Mouse (Mus musculus): ENCODE results near the gene Helz2. TPM values are rescaled to one million over a fixed set of nuclear protein-coding genes. Genes with fewer than 3 reads are reported as not detected.
"Not testable (repeated sequence)": the region's sequence is repeated elsewhere in the genome, so short reads cannot be mapped to it uniquely, and the experiment has no call there.

Gene Helz2
- total RNA-seq, 2 experiments from 2014 or later: 3.2 to 4.0 TPM

DNA sequence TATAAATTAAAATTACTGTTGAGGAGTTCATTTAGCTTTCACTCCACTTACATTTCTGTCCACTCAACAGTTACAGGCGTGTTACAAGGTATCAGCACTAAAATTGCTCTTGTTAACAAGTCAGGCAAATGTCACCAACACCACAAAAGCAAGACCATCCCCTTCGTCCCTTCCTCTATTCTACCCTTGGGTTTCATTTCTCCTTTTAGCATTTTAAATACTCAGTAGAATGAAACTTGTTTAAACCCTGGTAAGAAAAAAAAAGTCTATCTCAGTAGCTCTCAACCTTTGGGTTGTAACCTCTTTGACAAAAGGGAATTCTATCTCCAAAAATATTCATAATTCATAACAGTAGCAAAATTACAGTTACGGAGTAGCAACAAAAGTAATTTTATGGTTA is 48.8 kb downstream of the Helz2 start:
- no peak for DNase-seq

DNA sequence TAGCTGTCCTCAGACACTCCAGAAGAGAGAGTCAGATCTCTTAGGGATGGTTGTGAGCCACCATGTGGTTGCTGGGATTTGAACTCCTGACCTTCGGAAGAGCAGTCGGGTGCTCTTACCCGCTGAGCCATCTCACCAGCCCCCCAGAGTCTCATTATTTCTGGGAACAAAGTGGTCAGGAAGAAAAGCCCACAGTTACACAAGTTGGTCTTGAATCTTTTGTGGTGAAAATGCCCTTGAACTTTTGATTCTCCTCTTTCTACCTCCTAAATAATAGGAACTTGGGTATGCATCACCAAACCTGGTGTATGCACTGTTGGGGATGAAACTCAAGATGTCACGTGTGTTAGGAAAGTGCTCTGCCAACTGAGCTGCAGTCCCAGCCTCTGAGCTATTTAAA is 49.9 kb downstream of the Helz2 start:
- no peak for DNase-seq

DNA sequence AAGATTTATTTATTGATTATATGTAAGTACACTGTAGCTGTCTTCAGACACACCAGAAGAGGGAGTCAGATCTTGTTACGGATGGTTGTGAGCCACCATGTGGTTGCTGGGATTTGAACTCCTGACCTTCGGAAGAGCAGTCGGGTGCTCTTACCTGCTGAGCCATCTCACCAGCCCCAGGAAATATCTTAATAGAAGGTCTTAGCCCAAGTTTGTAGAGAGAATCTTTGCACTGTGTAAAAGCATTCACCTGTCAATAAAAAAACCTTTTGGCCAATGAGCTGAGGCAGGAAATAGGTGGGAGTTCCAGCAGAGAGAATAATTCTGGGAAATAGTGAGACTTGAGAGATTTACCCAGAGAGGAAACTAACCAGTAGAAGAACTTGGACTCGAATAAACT is 50.4 kb downstream of the Helz2 start:
- DNase-seq: not testable (repeated sequence)

DNA sequence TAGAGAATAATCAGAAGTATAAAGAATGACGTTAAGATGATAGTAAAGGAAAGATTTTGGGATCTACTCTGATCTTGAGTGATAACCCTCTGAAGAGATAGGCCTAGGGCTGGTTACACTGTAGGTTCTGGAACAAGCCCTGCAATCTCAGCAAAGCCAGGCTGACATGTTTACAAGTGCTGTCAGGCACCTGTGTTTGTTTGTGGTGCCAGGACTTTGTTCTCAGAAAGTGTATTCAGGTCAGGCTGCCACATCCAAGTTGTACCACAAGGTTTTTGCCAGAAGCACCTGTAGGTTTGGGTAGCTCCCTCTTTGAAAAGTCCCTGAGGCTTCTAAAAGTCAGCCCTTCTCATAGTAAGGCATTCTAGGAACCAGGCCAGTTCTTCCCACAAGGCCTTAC is 52.5 kb downstream of the Helz2 start:
- DNase-seq: no peak

DNA sequence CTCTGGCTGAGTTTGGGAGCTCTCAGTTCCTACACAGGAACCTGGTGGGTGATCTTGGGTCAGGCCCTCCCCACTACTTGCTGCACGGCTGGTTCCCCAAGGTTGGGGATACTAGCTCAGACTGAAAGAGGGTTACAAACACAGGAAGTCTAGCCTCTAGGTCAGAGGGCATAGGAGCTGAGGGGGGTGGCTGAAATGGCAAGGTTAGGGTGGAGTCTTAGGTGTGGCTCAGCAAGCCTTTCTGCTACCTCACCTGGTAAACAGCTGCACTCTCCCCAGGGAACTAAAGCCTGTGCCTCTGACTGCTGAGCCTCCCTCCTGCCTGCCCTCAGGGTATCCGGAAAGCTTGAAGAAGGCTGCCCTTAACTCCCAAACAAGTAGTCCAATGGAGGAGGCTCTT is 53.1 kb downstream of the Helz2 start:
- DNase-seq: no peak

DNA sequence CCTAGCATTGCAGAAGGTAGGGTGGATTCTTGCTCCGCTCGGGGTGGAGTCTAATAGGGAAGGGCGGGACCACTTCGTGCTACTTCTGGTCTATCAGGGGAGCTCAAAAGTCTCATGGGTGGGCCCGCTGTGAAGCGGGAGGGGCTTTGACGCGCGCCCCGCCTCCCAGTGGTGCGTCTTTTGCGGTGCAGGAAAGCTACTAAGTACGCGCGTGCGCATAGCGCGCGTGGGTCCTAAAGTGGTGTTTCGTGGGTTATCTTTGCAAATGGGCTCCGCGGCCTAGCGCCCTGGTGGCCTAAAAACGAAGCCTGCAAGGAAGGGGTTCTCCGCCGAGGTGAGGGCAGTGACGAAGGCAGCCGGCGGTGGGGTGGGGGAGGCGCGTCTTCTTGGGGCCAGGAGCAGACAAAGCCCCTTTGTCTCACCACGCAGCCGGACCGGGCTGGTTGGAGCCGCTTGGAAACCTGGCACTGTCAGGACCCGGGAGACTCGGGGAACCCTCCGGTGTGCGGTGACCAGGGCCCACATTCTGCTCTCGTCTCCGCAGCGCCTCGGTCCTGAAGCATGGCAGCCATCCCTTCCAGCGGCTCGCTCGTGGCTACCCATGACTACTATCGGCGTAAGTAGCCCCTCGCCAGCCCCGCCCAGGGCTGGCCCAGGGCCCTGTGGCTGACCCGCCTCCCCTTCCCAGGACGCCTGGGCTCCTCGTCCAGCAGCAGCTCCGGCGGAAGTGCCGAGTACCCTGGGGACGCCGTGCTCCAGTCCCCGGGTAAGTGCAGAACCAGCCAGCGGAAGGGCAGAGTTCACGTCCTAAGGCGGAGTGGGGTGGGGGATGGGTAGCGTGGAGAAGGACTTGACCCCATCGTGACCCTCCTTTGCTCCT is 54.5 kb downstream of the Helz2 start, which contains the start of gene Ppdpf:
Gene Ppdpf (plus strand): TSS at position 127 of the 880 bp plus-strand sequence.
- peak; percentile 85 for DNase-seq

DNA sequence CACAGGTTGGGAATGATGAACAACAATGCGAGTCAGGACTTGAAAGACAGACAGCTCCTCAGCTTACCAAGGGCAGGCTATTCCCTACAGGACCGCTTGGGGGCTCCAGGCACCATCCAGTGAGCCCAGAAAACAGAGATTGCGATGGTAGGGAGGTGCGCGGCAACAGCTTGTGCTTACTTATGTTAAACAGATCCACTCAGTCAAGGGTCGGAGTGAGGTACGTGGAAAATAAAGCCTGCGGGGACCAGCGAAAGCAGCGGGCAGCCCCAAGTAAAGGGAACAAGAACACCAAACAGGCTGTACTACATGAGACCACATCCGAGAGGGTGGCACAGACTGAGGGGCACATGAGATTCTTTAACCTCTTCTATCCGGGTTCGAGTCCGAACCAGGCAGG is 55.2 kb downstream of the Helz2 start:
- DNase-seq: peak; percentile 75

DNA sequence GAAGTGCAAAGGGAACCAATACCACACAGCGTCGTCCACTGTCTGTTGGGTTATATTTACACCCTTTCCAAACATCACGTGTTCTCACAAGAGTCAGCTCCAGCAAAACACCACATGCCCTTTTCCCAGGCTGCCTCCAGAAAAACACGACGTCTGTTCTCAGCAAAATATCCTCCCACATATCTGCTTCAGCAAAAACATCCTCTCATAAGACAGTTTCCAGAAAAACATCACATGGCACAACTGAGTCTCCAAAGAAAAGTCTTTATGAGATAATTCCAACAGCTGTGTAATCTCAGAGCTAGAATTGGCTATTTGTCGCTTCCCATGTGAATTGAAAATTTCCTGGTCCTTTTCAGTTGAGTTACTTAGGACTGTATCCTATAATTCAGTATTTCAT is 60.9 kb downstream of the Helz2 start:
- no peak for DNase-seq

DNA sequence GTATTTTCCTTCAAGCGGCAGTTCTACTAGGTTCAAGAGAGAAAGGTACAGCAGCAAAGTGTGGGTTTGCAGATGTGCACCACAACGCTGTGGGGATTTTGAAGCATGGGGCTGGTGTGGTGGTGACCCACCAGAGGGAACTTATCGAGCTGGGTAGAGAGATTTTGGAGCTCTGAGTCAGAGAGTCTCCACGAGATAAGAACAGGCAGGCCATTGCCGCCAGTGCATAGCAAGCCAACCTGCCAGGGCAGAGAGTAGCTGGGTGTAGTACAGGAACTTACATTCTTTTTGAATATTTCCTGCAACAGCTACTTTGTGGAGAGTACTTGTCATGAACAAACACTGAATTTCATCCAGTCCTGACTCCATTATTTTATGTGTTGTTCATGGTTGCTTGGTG is 63.4 kb downstream of the Helz2 start:
- no peak for DNase-seq

DNA sequence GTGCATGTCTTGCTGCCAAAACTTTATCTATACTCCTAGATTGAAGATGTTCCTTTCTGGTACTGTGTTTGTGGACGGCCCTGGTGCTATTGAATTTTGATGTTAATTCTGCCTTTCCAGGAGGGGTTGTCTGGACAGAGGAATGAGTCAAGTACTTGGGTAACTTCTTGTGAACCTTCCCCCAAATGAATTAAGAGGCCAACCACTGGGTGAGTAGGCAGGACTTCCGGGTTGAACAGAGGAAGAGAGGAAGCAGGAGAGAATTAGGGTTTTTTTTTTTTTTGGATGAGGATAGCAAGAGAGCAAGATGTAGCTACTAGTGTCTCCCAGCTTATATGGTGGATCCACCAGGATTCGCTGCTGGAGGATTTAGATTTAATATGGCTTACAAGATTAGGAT is 63.8 kb downstream of the Helz2 start:
- no peak for DNase-seq

Other genes starting within 250 kb of the Helz2 start
- gene Chrna4, start 198.5 kb downstream of the Helz2 start, total RNA-seq (2021): 1 to 10 TPM; 2.6 to 2.8 TPM
- gene Kcnq2, start 106.7 kb downstream of the Helz2 start, total RNA-seq (2021): under 1 TPM; 0.23 to 0.47 TPM
- 1,000 to 10,000 TPM; 1,498 to 1,682 TPM for gene Eef1a2, start 85.0 kb downstream of the Helz2 start, total RNA-seq (2021)
- 10 to 100 TPM; 55.2 to 60.3 TPM for gene Ppdpf, start 54.8 kb downstream of the Helz2 start, total RNA-seq (2021)
- not detected for gene Ptk6, start 39.2 kb downstream of the Helz2 start, total RNA-seq (2021)
- under 1 TPM; 0.12 to 0.14 TPM for gene Srms, start 28.8 kb downstream of the Helz2 start, total RNA-seq (2021)
- gene Fndc11, start 22.0 kb downstream of the Helz2 start, total RNA-seq (2021): not detected
- gene Gmeb2, start 46.0 kb upstream of the Helz2 start, total RNA-seq (2021): 10 to 100 TPM in 1 of 2 experiments, 1 to 10 TPM in 1; 9.1 to 11.0 TPM
- gene Stmn3, start 72.5 kb upstream of the Helz2 start, total RNA-seq (2021): 1 to 10 TPM; 1.1 to 1.6 TPM
- gene Rtel1, start 77.7 kb upstream of the Helz2 start, total RNA-seq (2021): 10 to 100 TPM; 21.1 to 23.0 TPM
- 10 to 100 TPM; 13.1 to 18.3 TPM for gene Zgpat, start 122.9 kb upstream of the Helz2 start, total RNA-seq (2021)
- gene Arfrp1, start 123.4 kb upstream of the Helz2 start, total RNA-seq (2021): 10 to 100 TPM; 25.2 to 30.8 TPM
- 1 to 10 TPM; 5.8 to 9.7 TPM for gene Lime1, start 138.1 kb upstream of the Helz2 start, total RNA-seq (2021)
- 1 to 10 TPM; 5.8 to 8.4 TPM for gene Zbtb46, start 217.4 kb upstream of the Helz2 start, total RNA-seq (2021)

Data from gastrocnemius, postnatal 10 days (tissue).